Mouse (Mus musculus): ENCODE measurements at regions not wholly inside any gene's neighbourhood (a gene's known extent, or its start where the extent isn't known, plus 50 kb on each side); places are given as distances from the start of the nearest gene placed in this dataset.

DNA sequence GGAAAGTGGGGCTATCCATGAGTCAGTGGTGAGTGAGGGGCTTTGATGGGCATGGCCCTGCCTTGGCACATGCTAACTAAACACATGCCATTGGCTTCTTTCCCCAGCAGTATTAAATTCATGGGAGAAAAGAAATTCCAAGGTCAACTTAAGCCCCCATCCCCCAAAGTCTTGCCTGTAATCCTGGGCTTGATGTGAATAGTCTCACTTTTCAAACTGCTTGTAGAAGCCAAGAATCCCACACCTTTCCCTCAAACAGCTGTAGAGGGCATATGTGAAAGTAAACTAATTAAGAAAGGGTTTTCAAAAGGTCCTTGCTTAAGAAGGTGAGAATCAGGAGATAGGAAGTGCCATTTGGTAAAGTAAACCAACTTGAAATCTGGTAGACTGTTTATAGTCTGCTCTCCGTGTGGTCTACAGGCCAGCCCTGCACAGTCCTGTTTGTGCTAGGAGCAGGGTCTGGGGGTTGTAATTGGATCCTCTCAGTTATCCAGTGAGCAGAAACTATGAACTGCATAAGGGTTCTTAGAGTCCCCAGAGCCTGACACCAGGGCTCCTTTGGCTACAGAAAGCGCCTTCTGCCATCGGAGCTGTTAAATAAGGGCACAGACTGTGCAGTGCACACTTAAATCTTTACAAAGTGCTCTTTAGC is 123.3 kb upstream of the Sox11 start:
- Histone ChIP-seq H3K27ac (ENCODE audit: insufficient read depth, low read depth, low read length) (no peak overlapping the region), H3K4me3 (ENCODE audit: insufficient read depth, low read depth, low read length) (no peak overlapping the region), H3K4me1 (ENCODE audit: control insufficient read depth, insufficient read depth, low read length) (no peaks in the 10 kb centered on the region)
- 73% methylated on average over 3 of the region's 3 CpGs for WGBS
- TF ChIP-seq POLR2A (IDR thresholded peaks at IDR 0.05; ENCODE audit: insufficient read depth, low read depth, low read length): no peak
- no peak for TF ChIP-seq CTCF (IDR thresholded peaks at IDR 0.05; ENCODE audit: insufficient read depth, low read depth, low read length)

DNA sequence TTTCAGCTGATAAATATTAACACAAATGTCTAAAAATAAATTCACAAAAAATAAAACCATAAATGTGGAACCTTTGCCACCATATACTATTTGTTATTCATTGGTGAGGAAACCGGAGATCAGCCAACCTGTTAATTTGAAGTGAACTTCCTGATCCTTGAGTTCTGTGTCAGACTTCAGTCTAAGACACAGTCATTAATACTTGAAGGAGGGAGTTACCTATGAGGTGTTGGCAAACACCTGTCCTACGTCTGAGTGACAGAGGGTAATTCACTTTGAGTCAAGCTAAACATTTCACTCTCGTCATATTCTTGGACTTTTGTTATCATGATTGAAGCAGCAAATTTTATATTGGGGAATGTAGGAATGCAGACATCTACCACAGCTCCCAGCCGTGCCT is 116.3 kb upstream of the Sox11 start:
- no peak overlapping the region for H3K27ac ChIP-seq (ENCODE audit: insufficient read depth, low read depth, low read length)
- TF ChIP-seq CTCF (IDR thresholded peaks at IDR 0.05; ENCODE audit: insufficient read depth, low read depth, low read length): no peak
- TF ChIP-seq POLR2A (IDR thresholded peaks at IDR 0.05; ENCODE audit: insufficient read depth, low read depth, low read length): no peak
- no peaks in the 10 kb centered on the region for H3K4me1 ChIP-seq (ENCODE audit: control insufficient read depth, insufficient read depth, low read length)
- no peak overlapping the region for H3K4me3 ChIP-seq (ENCODE audit: insufficient read depth, low read depth, low read length)
- 90% methylated on average over 4 of the region's 4 CpGs for WGBS

DNA sequence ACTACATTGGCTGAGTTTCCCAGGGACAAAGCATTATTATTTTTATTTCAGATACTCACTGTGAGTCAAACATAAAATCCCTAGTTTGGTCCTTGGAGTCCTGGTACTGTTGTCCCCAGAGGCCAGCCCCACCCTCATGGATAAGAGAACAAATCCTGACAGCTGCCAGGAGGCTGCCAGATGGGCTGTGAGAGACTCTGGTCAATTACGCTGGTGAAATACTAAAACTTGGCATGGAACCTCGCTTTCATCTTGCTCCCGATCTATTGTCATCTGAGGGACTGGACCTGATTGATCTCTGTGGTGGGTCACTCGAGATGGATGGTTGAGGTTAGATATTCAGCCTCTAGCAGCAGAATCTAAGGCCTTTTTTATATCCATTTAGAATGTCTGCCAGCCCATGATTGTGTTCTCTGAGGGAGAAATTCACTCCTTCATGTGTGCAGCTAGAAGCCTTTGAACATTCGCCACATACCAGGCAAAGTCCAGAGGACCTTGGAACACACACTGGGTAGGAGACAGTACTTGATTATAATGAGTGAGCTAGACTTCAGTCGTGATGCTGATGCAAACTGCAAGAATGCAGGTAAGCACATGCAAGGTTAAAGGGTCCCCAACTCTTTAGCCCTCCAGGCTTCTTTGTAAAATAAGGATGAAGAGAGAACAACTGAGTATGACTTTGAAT is 95.4 kb upstream of the Sox11 start:
- no peak overlapping the region for H3K27ac ChIP-seq (ENCODE audit: insufficient read depth, low read depth, low read length)
- H3K4me3 ChIP-seq (ENCODE audit: insufficient read depth, low read depth, low read length): no peak overlapping the region
- 52% methylated on average over 6 of the region's 6 CpGs for WGBS
- no peaks in the 10 kb centered on the region for H3K4me1 ChIP-seq (ENCODE audit: control insufficient read depth, insufficient read depth, low read length)
- TF ChIP-seq POLR2A (IDR thresholded peaks at IDR 0.05; ENCODE audit: insufficient read depth, low read depth, low read length) (no peak), CTCF (IDR thresholded peaks at IDR 0.05; ENCODE audit: insufficient read depth, low read depth, low read length) (no peak)

DNA sequence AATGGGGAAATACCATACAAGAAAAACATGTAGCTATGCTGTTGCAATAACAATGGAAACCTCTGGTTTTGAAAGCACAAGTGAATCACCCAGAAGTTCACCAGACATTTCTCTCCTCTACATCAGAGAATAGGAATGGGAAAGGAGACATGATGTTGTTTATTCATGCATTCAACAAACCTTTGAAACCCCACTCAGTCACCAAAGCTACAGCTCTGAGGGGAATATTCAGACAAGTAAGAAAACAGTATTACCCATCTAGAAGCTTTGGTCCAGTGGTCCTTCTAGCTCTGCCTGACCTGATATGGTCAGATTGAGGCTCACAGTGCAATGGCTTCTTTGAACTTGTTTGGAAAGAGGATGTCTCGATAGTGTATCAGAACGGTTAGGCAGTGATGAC is 89.0 kb upstream of the Sox11 start:
- WGBS: 97% methylated on average over 2 of the region's 2 CpGs
- TF ChIP-seq POLR2A (IDR thresholded peaks at IDR 0.05; ENCODE audit: insufficient read depth, low read depth, low read length) (no peak), CTCF (IDR thresholded peaks at IDR 0.05; ENCODE audit: insufficient read depth, low read depth, low read length) (no peak)
- no peak overlapping the region for H3K27ac ChIP-seq (ENCODE audit: insufficient read depth, low read depth, low read length)
- H3K4me1 ChIP-seq (ENCODE audit: control insufficient read depth, insufficient read depth, low read length): no peaks in the 10 kb centered on the region
- H3K4me3 ChIP-seq (ENCODE audit: insufficient read depth, low read depth, low read length): no peak overlapping the region

DNA sequence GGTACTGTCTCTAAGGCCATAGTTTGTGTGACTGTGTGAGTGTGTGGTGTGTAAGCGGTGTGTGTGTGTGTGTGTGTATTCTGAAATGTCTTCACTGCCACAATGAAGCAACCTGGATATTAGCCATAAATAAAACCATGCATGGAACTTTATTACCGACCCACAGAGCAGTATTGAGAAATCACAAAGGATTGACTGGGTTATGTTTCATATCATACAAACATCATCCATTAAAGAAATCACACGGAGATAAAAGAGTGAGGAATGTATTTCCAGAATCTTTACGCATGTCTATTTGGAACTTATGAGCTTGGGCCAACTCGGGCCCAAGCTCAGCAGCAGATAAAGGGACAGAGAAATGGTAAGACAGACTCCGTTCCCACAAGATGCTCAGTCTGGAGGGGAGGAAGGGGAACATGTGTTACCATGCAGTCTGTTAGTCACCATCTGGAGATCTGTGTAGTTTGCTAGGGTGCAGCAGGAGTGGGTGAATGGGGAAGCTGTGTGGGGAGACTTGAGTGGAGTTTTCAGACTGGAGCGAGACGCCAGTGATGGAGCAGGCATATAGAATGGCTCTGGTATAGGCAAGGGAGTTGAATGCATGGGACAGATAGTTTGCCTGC is 75.1 kb upstream of the Sox11 start:
- no peak for TF ChIP-seq POLR2A (IDR thresholded peaks at IDR 0.05; ENCODE audit: insufficient read depth, low read depth, low read length)
- no peak for TF ChIP-seq CTCF (IDR thresholded peaks at IDR 0.05; ENCODE audit: insufficient read depth, low read depth, low read length)
- H3K27ac ChIP-seq (ENCODE audit: insufficient read depth, low read depth, low read length): no peak overlapping the region
- WGBS: 92% methylated on average over 8 of the region's 8 CpGs
- H3K4me3 ChIP-seq (ENCODE audit: insufficient read depth, low read depth, low read length): no peak overlapping the region
- no peaks in the 10 kb centered on the region for H3K4me1 ChIP-seq (ENCODE audit: control insufficient read depth, insufficient read depth, low read length)

DNA sequence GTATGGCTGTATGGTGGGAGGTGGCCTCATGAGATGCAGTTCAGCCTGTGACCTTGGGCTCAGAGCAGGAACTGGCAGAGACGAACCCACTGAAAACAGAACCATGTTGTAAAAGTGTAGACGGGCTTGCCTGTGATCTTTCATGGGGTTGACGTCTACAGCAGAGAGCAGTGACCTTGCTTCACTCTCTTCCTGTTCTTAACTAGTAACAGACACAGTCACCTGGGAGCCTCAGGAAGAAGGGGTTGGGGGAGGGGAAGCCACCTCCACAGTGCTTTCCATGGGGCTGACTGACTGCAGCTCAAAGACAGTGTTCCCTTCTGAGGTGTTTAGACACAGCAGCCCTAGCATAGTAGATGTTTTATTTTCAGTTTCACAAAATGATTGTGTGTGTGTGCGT is 68.2 kb upstream of the Sox11 start:
- H3K4me1 ChIP-seq (ENCODE audit: control insufficient read depth, insufficient read depth, low read length): peaks cover 3% of the 10 kb centered on the region
- H3K4me3 ChIP-seq (ENCODE audit: insufficient read depth, low read depth, low read length): no peak overlapping the region
- no peak overlapping the region for H3K27ac ChIP-seq (ENCODE audit: insufficient read depth, low read depth, low read length)
- TF ChIP-seq POLR2A (IDR thresholded peaks at IDR 0.05; ENCODE audit: insufficient read depth, low read depth, low read length) (no peak), CTCF (IDR thresholded peaks at IDR 0.05; ENCODE audit: insufficient read depth, low read depth, low read length) (no peak)
- WGBS: 84% methylated on average over 4 of the region's 4 CpGs

DNA sequence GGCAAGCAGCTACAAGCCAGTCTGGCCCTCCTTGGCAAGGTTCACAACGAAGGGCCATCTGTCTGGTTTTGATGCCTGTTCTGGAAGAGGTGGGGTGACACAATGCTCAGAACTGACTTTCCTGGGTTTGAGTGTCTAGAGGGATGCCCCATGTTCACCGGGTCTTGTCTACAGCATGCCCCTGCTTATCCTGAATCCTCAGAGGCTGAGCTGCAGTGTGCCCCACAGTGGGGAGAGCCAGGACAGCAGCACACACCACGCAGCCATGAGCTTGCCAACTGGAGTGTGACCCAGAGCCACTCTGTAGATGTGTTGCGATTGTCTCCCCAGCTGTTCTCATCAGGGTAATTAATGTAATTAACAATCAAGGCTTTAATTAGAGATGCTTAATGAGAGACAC is 66.1 kb upstream of the Sox11 start:
- no peak for TF ChIP-seq CTCF (IDR thresholded peaks at IDR 0.05; ENCODE audit: insufficient read depth, low read depth, low read length)
- 23% methylated on average over 4 of the region's 4 CpGs for WGBS

DNA sequence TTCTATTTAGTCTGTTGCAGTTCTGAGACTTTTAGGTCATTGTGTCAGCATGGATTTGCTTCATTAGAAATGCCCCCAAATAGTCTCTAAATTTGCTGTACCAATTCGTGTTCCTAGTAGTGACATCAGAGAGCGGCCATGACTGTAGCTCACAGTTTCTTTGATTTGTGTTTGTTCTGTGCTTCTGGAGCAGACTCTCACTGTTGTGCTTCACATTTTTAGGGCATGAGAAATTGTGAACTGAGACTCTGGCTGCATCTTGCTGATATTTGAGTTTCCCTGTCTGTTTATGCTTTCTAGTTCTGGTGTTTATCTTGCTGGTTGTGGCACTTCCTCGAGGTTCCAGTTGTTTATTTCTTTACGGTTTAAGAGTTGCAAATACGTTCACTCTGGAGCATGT is 57.0 kb upstream of the Sox11 start:
- H3K4me1 ChIP-seq (ENCODE audit: control insufficient read depth, insufficient read depth, low read length): no peaks in the 10 kb centered on the region
- 85% methylated on average over 5 of the region's 5 CpGs for WGBS

More for the DNA sequence above, 66.1 kb upstream of the Sox11 start:
- H3K4me3 ChIP-seq (ENCODE audit: insufficient read depth, low read depth, low read length): no peak overlapping the region
- no peak overlapping the region for H3K27ac ChIP-seq (ENCODE audit: insufficient read depth, low read depth, low read length)
- peaks cover 3% of the 10 kb centered on the region for H3K4me1 ChIP-seq (ENCODE audit: control insufficient read depth, insufficient read depth, low read length)

More for the DNA sequence above, 57.0 kb upstream of the Sox11 start:
- TF ChIP-seq CTCF (IDR thresholded peaks at IDR 0.05; ENCODE audit: insufficient read depth, low read depth, low read length): no peak
- no peak for TF ChIP-seq POLR2A (IDR thresholded peaks at IDR 0.05; ENCODE audit: insufficient read depth, low read depth, low read length)
- Histone ChIP-seq H3K4me3 (ENCODE audit: insufficient read depth, low read depth, low read length) (no peak overlapping the region), H3K27ac (ENCODE audit: insufficient read depth, low read depth, low read length) (no peak overlapping the region)

Measured in olfactory bulb, adult 2 months (tissue).